Mouse (Mus musculus): ENCODE data around the gene Hspb9. TPM values are rescaled to one million over a fixed set of nuclear protein-coding genes. Genes with fewer than 3 reads are reported as not detected.

Gene Hspb9
- polyA plus RNA-seq, 1 experiment from 2014 or later: 0.35 TPM

DNA sequence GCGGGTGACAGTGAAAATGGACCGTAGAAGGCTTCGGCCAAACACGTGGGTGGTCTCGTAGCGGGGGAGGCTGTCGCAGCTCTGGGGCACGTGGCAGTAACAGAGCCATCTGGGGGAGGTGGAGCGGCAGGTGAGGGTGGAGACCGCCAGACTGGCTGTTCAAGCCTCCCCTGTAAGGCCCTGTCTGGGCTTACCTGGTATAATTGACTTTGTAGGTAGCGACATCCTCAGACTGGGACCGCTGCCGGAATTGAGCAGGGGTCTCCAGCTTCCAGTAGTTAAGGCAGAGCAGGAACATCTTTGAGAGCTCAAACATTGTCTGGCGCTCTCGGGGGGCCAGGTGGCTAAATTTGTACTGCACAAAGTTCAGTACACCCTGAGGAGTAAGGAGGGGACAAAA, 3.1 kb upstream of the Hspb9 start:
- H3K9me3 ChIP-seq (replicated peaks): no peaks in the 10 kb centered on the region
- H3K4me3 ChIP-seq: no peak overlapping the region
- no peak for ATAC-seq (ENCODE audit: low FRiP score)
- no peak overlapping the region for H3K27ac ChIP-seq
- H3K9ac ChIP-seq: no peak overlapping the region
- H3K27me3 ChIP-seq: peaks cover 5% of the 10 kb centered on the region; the same call in 1 of the 2 replicates
- H3K4me2 ChIP-seq (replicated peaks): no peak overlapping the region
- peaks cover 52% of the 10 kb centered on the region for H3K36me3 ChIP-seq
- WGBS: 95% methylated on average over 15 of the region's 15 CpGs
- peaks cover 30% of the 10 kb centered on the region for H3K4me1 ChIP-seq

DNA sequence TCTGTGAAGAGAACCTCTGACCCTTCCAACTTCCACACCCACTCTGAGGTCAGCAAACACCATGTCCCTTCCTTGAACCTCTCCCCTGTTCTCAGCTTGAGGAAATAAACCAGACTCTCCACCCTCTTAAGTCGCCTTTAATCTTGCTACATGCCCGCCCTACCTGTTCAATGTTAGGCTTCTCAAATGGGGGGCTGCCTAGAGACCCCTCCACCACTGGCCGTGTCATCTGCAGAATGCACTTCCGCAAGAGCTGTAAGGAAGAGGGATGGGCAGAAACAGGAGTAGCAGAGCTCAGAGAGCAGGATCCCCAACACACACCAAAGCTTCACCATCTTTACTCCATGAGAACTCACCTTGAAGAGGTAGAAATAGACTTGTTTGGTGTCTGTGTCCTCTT, 2.7 kb upstream of the Hspb9 start:
- Histone ChIP-seq H3K9ac (peak overlapping the region; percentile 80; the same call in 1 of the 2 replicates), H3K27me3 (peaks cover 5% of the 10 kb centered on the region; the same call in 1 of the 2 replicates), H3K4me2 (replicated peaks) (peak overlapping the region; percentile 70), H3K27ac (no peak overlapping the region), H3K4me1 (peaks cover 30% of the 10 kb centered on the region), H3K4me3 (no peak overlapping the region), H3K36me3 (peaks cover 52% of the 10 kb centered on the region), H3K9me3 (replicated peaks) (no peaks in the 10 kb centered on the region)
- 89% methylated on average over 4 of the region's 4 CpGs for WGBS
- no peak for ATAC-seq (ENCODE audit: low FRiP score)

DNA sequence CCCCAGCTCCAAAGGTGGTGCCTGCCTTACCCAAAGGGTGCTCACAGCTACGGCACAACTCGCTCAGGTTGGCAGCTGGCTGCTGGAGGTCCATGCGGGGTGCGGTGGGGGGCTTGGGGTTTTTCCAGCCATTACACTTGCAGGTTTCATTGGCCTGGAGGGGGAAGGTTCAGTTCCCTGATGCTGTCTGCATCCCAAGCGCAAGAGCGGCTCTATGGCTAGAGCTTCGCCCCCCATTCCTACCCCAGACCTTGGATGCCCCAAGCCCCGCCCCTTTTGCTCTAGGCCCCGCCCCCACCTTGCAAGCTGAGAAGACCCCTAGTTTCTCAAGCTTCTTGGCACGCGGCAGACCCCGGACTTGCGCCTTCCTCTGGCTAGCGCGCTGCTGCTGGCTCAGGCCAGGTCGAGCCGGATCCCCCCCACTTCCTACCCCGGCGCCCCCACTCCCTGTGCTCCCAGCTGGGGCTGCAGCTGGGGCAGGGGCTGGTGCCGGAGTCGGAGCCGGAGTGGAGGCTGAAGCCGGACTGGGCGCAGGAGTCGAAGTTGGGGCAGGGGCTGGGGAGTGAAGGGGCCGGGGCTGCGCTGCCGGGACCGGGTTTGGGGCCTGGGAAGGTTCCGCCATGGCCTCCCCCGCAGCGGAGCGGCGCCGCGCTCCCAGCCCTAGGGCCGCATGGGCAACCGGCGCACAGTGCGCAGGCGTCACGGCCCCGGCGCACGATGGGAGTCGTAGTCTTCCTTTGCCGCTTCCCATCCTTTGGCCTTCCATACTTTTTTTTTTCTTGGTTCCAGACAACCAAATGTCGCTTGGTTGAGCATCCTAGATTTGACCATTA, 1.7 kb upstream of the Hspb9 start, which contains the start of gene Kat2a:
Gene Kat2a, minus strand, starts transcription at position 683 of the 833 bp plus-strand sequence.
- H3K9ac ChIP-seq: peak within 1 kb of the TSS; percentile 80
- 2% methylated on average over 37 of the region's 48 CpGs for WGBS
- no peaks in the 10 kb centered on the region for H3K9me3 ChIP-seq (replicated peaks)
- H3K4me3 ChIP-seq: peak within 1 kb of the TSS; percentile 86
- H3K36me3 ChIP-seq: peaks cover 53% of the 10 kb centered on the region
- H3K27me3 ChIP-seq: peaks cover 5% of the 10 kb centered on the region; the same call in 1 of the 2 replicates
- peaks cover 30% of the 10 kb centered on the region for H3K4me1 ChIP-seq
- peak; percentile 85 for ATAC-seq (ENCODE audit: low FRiP score)
- H3K4me2 ChIP-seq (replicated peaks): peak within 1 kb of the TSS; percentile 70
- peak within 1 kb of the TSS; percentile 77 for H3K27ac ChIP-seq

DNA sequence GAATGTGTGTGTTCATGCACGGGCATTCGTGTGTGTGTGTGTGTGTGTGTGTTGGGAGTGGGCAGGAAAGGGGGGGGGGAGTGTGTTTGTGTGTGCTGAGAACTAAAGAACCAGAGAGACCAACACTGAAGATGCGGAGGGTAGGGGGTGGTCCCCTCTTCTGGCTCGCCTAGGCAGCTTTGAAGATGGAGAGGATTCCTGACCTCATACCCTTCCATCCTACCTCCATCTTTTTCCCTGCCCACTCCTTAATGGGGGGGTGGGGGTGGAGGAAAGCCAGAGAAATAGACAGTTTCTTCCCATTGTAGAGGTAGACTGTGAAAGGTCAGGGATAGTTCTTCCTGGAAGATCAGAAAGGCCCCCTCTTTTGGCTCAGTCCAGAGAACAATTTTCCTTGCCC, 476 bp upstream of the Hspb9 start:
- Histone ChIP-seq H3K27me3 (peaks cover 5% of the 10 kb centered on the region; the same call in 1 of the 2 replicates), H3K4me2 (replicated peaks) (peak overlapping the region; percentile 45), H3K4me3 (peak overlapping the region; percentile 12; the same call in 1 of the 2 replicates), H3K36me3 (peaks cover 53% of the 10 kb centered on the region), H3K4me1 (peaks cover 30% of the 10 kb centered on the region), H3K27ac (no peak overlapping the region), H3K9me3 (replicated peaks) (no peaks in the 10 kb centered on the region), H3K9ac (peak overlapping the region; percentile 47; the same call in 1 of the 2 replicates)
- 58% methylated on average over 4 of the region's 4 CpGs for WGBS
- ATAC-seq (ENCODE audit: low FRiP score): no peak

DNA sequence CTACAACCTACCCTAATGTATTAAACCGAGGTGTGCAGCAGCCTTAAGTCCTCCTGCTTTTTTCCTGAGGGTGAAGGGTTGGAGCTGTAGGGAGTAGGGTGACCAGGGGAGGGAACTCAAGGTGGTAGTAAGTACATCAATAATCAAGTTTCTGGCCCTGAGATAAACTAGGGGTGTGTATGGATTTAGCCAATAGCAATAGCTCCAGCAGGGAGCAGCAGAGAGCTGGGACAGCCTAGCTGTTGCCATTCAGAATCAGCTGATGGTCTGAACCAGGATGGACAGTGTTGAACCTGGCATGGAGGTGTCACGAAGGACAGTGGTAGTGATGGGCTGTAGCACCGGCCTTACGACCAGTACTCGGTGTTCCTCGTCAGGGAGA, 875 bp downstream of the Hspb9 start:
- no peak for ATAC-seq (ENCODE audit: low FRiP score)

DNA sequence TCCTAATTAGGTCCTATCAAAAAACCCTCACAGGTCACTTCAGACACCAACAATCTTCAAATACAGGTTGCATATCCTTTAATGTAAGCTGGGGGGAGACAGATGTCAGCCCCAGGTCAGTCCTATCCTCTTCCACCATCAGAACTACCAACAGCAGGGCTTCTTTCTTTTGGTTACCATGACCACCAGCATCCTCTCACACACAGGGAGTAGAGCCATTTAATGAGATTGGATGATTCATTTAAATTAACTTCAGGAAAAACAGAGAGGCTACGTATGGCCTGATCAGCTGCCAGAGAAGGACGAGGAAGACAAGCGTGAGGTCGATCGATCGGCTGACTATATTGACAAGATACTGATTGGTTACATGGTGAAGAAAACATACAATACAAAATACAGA, 1.3 kb downstream of the Hspb9 start:
- Histone ChIP-seq H3K4me1 (peaks cover 30% of the 10 kb centered on the region), H3K36me3 (peaks cover 51% of the 10 kb centered on the region), H3K27ac (no peak overlapping the region)

More for the DNA sequence above, 875 bp downstream of the Hspb9 start:
- Histone ChIP-seq H3K9ac (no peak overlapping the region), H3K27me3 (peaks cover 5% of the 10 kb centered on the region; the same call in 1 of the 2 replicates), H3K9me3 (replicated peaks) (no peaks in the 10 kb centered on the region), H3K4me2 (replicated peaks) (peak overlapping the region; percentile 45; the same call in 1 of the 2 replicates), H3K27ac (peak overlapping the region; percentile 44; the same call in 1 of the 2 replicates), H3K36me3 (peaks cover 52% of the 10 kb centered on the region), H3K4me3 (no peak overlapping the region), H3K4me1 (peaks cover 30% of the 10 kb centered on the region)
- 50% methylated on average over 6 of the region's 6 CpGs for WGBS

DNA sequence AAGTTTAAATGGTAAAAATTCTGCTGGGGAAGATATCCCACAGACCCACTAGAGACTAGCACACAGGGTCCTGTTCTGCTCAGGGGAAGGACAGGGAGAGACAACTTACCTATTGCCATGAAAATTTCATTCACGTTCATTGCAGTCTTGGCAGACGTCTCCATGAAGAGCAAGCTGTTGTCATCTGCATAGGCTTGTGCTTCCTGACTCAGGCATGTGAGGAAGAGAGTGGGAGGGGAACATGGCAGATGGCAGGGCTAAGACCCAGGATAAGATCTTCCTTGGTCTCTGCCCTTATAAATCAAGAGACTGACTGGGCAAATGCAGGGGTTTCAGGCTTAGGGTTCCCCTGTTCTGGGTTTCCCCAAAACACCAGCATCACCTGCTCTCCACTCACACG, 3.0 kb downstream of the Hspb9 start:
- no peak overlapping the region for H3K27ac ChIP-seq
- peaks cover 5% of the 10 kb centered on the region; the same call in 1 of the 2 replicates for H3K27me3 ChIP-seq
- H3K4me3 ChIP-seq: no peak overlapping the region
- ATAC-seq (ENCODE audit: low FRiP score): no peak
- no peak overlapping the region for H3K4me2 ChIP-seq (replicated peaks)
- H3K36me3 ChIP-seq: peaks cover 44% of the 10 kb centered on the region
- no peaks in the 10 kb centered on the region for H3K9me3 ChIP-seq (replicated peaks)
- peaks cover 26% of the 10 kb centered on the region for H3K4me1 ChIP-seq
- WGBS: 80% methylated on average over 3 of the region's 3 CpGs
- no peak overlapping the region for H3K9ac ChIP-seq

More for the DNA sequence above, 1.3 kb downstream of the Hspb9 start:
- ATAC-seq (ENCODE audit: low FRiP score): no peak
- no peak overlapping the region for H3K4me3 ChIP-seq
- no peak overlapping the region for H3K4me2 ChIP-seq (replicated peaks)
- no peaks in the 10 kb centered on the region for H3K9me3 ChIP-seq (replicated peaks)
- peaks cover 5% of the 10 kb centered on the region; the same call in 1 of the 2 replicates for H3K27me3 ChIP-seq
- no peak overlapping the region for H3K9ac ChIP-seq
- WGBS: 86% methylated on average over 6 of the region's 6 CpGs

DNA sequence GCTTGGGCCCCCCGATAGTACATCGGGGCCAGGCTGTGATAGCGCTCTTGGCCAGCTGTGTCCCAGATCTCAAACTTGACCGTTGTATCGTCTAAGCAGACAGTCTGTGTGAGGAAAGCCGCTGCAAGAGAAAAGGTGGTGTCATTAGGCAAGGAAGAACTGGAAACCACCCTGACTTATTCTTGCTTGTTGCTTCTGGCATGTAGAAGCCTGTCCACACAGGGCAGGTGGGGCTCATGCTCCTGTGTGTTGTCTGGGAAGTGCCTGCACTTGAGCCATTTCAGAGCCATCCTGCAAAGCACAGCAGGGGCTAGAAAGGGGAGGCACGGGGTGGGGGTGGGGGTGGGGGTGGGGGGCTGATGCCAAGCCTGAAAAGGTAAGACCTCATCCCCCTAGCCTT, 4.8 kb downstream of the Hspb9 start:
- H3K4me3 ChIP-seq: no peak overlapping the region
- H3K27ac ChIP-seq: no peak overlapping the region
- H3K9me3 ChIP-seq (replicated peaks): no peaks in the 10 kb centered on the region
- peaks cover 44% of the 10 kb centered on the region for H3K36me3 ChIP-seq
- ATAC-seq (ENCODE audit: low FRiP score): no peak
- no peak overlapping the region for H3K9ac ChIP-seq
- 96% methylated on average over 7 of the region's 7 CpGs for WGBS
- H3K4me1 ChIP-seq: peaks cover 24% of the 10 kb centered on the region
- H3K4me2 ChIP-seq (replicated peaks): no peak overlapping the region
- peaks cover 5% of the 10 kb centered on the region; the same call in 1 of the 2 replicates for H3K27me3 ChIP-seq

DNA sequence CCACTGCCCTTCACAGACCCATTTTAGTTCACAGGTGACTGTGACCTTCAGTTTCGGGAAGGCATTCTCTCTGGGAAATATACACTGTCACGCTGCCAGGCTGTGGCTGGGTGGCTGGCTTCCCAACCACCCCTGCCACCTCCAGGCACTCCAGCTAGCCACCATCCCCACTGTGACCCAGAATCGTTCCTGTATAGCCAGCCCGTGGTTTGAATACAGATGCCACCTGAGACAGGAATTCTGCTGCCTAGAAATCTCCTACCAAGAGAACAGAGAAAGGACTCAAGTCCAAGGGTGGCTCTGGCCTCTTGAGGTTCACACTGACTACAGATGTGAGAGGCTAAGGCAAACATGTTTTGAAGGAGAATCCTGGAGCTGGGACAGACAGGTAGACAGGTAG, 5.2 kb downstream of the Hspb9 start:
- Histone ChIP-seq H3K9me3 (replicated peaks) (no peaks in the 10 kb centered on the region), H3K27ac (no peak overlapping the region), H3K4me2 (replicated peaks) (no peak overlapping the region), H3K4me3 (no peak overlapping the region), H3K9ac (no peak overlapping the region), H3K36me3 (peaks cover 44% of the 10 kb centered on the region), H3K4me1 (peaks cover 20% of the 10 kb centered on the region), H3K27me3 (peaks cover 4% of the 10 kb centered on the region; the same call in 1 of the 2 replicates)
- ATAC-seq (ENCODE audit: low FRiP score): no peak
- 95% methylated on average over 4 of the region's 4 CpGs for WGBS

DNA sequence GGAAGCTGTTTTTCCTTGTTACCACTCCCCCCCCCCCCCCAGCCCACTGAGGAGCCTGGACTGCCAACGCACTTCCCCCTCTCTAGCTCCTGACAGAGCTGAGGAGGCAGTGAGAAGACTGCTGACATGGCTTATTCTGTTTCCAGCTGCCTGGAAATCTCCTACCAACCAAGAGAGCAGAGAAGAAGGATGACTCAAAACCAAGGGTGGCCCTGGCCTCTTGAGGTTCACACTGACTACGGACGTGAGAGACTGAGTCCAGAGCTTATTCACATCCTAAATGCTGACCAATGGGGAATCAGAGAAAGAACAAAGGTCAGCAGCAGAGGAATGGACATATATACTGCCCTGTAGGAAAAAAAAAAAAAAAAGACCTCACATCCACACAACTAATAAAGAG, 5.7 kb downstream of the Hspb9 start:
- ATAC-seq (ENCODE audit: low FRiP score): no peak
- H3K9me3 ChIP-seq (replicated peaks): no peaks in the 10 kb centered on the region
- H3K9ac ChIP-seq: no peak overlapping the region
- no peaks in the 10 kb centered on the region for H3K27me3 ChIP-seq
- H3K27ac ChIP-seq: no peak overlapping the region
- H3K4me2 ChIP-seq (replicated peaks): no peak overlapping the region
- H3K4me3 ChIP-seq: no peak overlapping the region
- peaks cover 16% of the 10 kb centered on the region for H3K4me1 ChIP-seq
- peaks cover 44% of the 10 kb centered on the region for H3K36me3 ChIP-seq
- WGBS: 80% methylated on average over 3 of the region's 3 CpGs

DNA sequence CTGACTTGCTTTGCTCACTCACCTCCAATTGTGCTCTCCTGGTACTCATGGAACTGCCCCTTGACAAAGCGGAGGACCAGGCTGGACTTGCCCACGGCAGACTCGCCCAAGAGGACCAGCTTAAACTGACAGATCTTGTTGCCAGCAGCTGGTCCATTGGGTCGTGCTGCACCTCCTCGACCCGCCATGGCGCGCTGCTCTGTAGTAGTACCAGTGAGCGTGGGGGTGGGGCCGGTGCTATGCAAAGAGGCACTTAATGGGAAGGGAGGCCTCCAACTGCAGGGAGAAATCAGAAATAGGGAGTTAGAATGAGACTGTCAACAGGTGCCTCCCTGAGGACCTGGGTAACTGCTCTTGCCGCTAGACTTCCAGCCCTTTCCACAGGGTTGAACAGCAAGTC, 6.2 kb downstream of the Hspb9 start:
- Histone ChIP-seq H3K4me3 (no peak overlapping the region), H3K4me2 (replicated peaks) (no peak overlapping the region), H3K27me3 (no peaks in the 10 kb centered on the region), H3K4me1 (peaks cover 13% of the 10 kb centered on the region), H3K36me3 (peaks cover 44% of the 10 kb centered on the region), H3K9ac (no peak overlapping the region), H3K27ac (no peak overlapping the region), H3K9me3 (replicated peaks) (no peaks in the 10 kb centered on the region)
- 83% methylated on average over 11 of the region's 11 CpGs for WGBS
- no peak for ATAC-seq (ENCODE audit: low FRiP score)

DNA sequence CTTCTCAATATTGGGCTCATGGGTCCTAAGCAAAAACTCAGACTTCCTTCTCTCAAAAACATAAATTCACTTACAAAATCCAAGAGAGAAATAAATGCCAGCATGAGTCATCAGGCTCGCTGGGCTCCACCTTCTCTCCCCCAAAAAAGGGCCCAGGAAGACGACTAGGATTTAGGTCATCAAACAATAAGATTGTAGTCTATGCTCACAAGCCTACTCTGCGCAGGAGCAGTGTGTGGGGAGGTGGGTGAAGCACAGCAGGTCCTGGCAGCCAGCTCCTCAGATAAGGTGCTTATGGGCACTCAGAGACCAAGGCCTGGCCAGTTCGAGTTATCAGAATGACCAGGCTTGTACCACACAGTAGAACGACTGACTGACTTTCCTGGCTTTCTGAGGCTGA, 6.7 kb downstream of the Hspb9 start:
- no peak for ATAC-seq (ENCODE audit: low FRiP score)

More for the DNA sequence above, 6.7 kb downstream of the Hspb9 start:
- no peak overlapping the region for H3K4me2 ChIP-seq (replicated peaks)
- peaks cover 16% of the 10 kb centered on the region for H3K4me1 ChIP-seq
- H3K36me3 ChIP-seq: peaks cover 44% of the 10 kb centered on the region
- H3K27ac ChIP-seq: no peak overlapping the region
- WGBS: 80% methylated on average over 5 of the region's 5 CpGs
- H3K27me3 ChIP-seq: no peaks in the 10 kb centered on the region
- no peak overlapping the region for H3K9ac ChIP-seq
- H3K4me3 ChIP-seq: no peak overlapping the region
- no peaks in the 10 kb centered on the region for H3K9me3 ChIP-seq (replicated peaks)

All from hindbrain, embryonic 12.5 days (tissue).